Mouse (Mus musculus): ENCODE results near the gene Psmc2. TPM values are rescaled to one million over a fixed set of nuclear protein-coding genes. Genes with fewer than 3 reads are reported as not detected.

Gene Psmc2
- polyA plus RNA-seq (2012; rRNA removed): 89.3 and 97.7 TPM in 2 replicates

GRCm38 (mm10) chr5:21785053-21785452 is at the start of gene Psmc2, which contains the start of gene Dnajc2:
TSS of gene Psmc2 (plus strand) at chr5:21785283.
TSS of gene Dnajc2 (minus strand) at chr5:21785251.
- peak; percentile 81 for DNase-seq (ENCODE audit: low spot score)

GRCm38 (mm10) chr5:21735584-21735983 is 49.5 kb upstream of the Psmc2 start:
- DNase-seq (ENCODE audit: low spot score): peak; percentile 46

GRCm38 (mm10) chr5:21736046-21736445 is 49.0 kb upstream of the Psmc2 start:
- no peak for DNase-seq (ENCODE audit: low spot score)

- DNase-seq (ENCODE audit: low spot score): peak; percentile 82
Observed at GRCm38 (mm10) chr5:21736956-21737585, 48.0 kb upstream of the Psmc2 start, which contains the start of gene Pmpcb. TSS of gene Pmpcb (plus strand) at chr5:21737141.

GRCm38 (mm10) chr5:21737620-21738019 is 47.5 kb upstream of the Psmc2 start:
- DNase-seq (ENCODE audit: low spot score): no peak

- DNase-seq (ENCODE audit: low spot score): no peak
Observed at GRCm38 (mm10) chr5:21739120-21739519, 46.0 kb upstream of the Psmc2 start.

- no peak for DNase-seq (ENCODE audit: low spot score)
Observed at GRCm38 (mm10) chr5:21739881-21740280, 45.2 kb upstream of the Psmc2 start.

GRCm38 (mm10) chr5:21743606-21744005 is 41.5 kb upstream of the Psmc2 start:
- DNase-seq (ENCODE audit: low spot score): no peak

GRCm38 (mm10) chr5:21744651-21745050 is 40.4 kb upstream of the Psmc2 start:
- no peak for DNase-seq (ENCODE audit: low spot score)

GRCm38 (mm10) chr5:21745966-21746365 is 39.1 kb upstream of the Psmc2 start:
- no peak for DNase-seq (ENCODE audit: low spot score)

- DNase-seq (ENCODE audit: low spot score): no peak
Observed at GRCm38 (mm10) chr5:21768506-21768905, 16.6 kb upstream of the Psmc2 start.

- no peak for DNase-seq (ENCODE audit: low spot score)
Observed at GRCm38 (mm10) chr5:21769841-21770240, 15.2 kb upstream of the Psmc2 start.

GRCm38 (mm10) chr5:21776491-21776890 is 8.6 kb upstream of the Psmc2 start:
- DNase-seq (ENCODE audit: low spot score): no peak

- DNase-seq (ENCODE audit: low spot score): no peak
Observed at GRCm38 (mm10) chr5:21784161-21785052, 676 bp upstream of the Psmc2 start.

- no peak for DNase-seq (ENCODE audit: low spot score)
Observed at GRCm38 (mm10) chr5:21785776-21786175, 693 bp downstream of the Psmc2 start.

- DNase-seq (ENCODE audit: low spot score): peak; percentile 88
Observed at GRCm38 (mm10) chr5:21786258-21787185, 1.4 kb downstream of the Psmc2 start.

GRCm38 (mm10) chr5:21787186-21788105 is 2.4 kb downstream of the Psmc2 start:
- DNase-seq (ENCODE audit: low spot score): no peak

- no peak for DNase-seq (ENCODE audit: low spot score)
Observed at GRCm38 (mm10) chr5:21789061-21789460, 4.0 kb downstream of the Psmc2 start.

- DNase-seq (ENCODE audit: low spot score): no peak
Observed at GRCm38 (mm10) chr5:21792166-21792565, 7.1 kb downstream of the Psmc2 start.

- no peak for DNase-seq (ENCODE audit: low spot score)
Observed at GRCm38 (mm10) chr5:21802907-21803306, 17.8 kb downstream of the Psmc2 start.

Data from urinary bladder, adult 2 months (tissue).